Mouse (Mus musculus): ENCODE data around the gene Fbxw7.

DNA sequence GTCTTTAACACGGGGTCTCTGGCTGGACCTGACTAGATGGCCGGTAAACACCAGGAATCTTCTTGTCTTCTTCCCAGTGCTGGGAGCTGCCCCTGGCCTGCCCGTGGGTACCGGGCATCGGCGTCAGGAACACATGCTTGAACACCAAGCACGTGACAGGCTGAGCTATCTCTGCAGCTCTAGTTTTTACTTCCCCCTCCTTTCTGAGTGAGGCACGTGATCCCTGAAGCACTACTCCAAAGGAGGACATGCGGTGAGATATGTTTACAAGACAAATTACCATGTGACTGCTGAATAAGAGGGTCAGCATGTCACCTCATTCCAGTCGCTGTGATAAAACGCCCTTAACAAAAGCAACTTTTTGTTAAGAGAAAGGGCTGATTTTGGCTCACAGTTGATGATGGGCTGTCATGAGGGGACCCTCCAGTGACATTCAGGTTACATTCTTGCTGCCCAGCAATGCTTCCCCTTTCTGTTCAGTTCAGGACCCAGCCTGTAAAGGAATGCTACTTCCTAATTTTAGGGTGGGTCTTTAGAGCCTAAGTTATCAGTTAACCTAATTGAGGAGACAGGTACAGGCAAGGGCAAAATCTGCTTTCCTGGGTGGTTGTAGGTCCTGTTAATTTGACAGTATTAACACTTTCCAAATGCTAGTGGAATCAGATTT is 68.9 kb downstream of the Fbxw7 start:
- TF ChIP-seq NELFE (IDR thresholded peaks at IDR 0.05; ENCODE audit: low read depth, low read length) (no peak), ZNF384 (IDR thresholded peaks at IDR 0.05; ENCODE audit: low read depth, low read length) (no peak), CTCF (conservative IDR thresholded peaks at IDR 0.05 in 1 of 2, IDR thresholded peaks at IDR 0.05 in 1 of 2; ENCODE audit: low read depth in 2 of 2, low read length in 2 of 2) (no peak), POLR2A (IDR thresholded peaks at IDR 0.05; ENCODE audit: low read depth, low read length) (no peak), ELF1 (IDR thresholded peaks at IDR 0.05; ENCODE audit: low read depth, low read length) (no peak), KAT2A (IDR thresholded peaks at IDR 0.05; ENCODE audit: insufficient replicate concordance, low read length) (no peak), SMC3 (IDR thresholded peaks at IDR 0.05; ENCODE audit: low read depth, low read length) (no peak), MAFK (IDR thresholded peaks at IDR 0.05; ENCODE audit: insufficient replicate concordance, low read length) (no peak), ZKSCAN1 (IDR thresholded peaks at IDR 0.05; ENCODE audit: borderline replicate concordance, low read depth, low read length) (no peak), IRF4 (IDR thresholded peaks at IDR 0.05; ENCODE audit: low read depth, low read length) (no peak), JUND (conservative IDR thresholded peaks at IDR 0.05; ENCODE audit: low read depth, low read length) (no peak)

Data from CH12.LX (cell line).